Mouse (Mus musculus) C2C12 (cell line): ENCODE results near the gene 4933427D14Rik.

Experiments
- CTCF ChIP-seq: IDR thresholded peaks from one replicate; pipeline ENCODE4 v1.5.1; 2011; ENCODE audit not compliant: control insufficient read depth, insufficient read depth, insufficient read length
- MYOD1 ChIP-seq: IDR thresholded peaks from one replicate; pipeline ENCODE4 v1.6.1; 2011; ENCODE audit warnings: low read depth; ENCODE audit not compliant: control insufficient read depth, insufficient read length

DNA sequence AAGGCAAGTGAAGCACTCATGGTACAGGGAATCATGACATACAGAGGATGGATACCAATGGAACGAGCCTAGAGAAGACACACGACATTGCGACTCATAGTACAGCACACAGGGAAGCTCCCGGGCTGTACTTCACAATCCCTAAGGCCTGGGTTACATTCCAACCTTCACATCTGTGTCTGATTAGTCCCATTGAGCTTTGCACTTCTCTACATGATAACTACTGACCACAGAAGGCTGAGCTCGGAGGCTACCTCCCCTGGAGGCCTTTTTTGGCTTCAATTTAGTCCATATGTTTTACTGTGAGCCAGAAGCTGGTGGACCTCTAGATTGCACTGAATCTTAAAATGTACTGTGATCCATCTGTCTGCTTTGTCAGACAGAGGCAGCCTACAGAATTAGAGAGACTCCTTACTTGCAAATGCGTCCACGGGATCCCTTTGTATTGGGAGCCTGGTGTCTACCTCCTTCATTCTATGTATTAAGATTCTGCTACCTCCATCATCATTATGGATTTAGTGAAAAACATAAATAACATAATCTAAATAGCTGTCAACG is 38.0 kb upstream of the 4933427D14Rik start:
- TF ChIP-seq CTCF (no peak), MYOD1 (no peak)
